Mouse (Mus musculus): ENCODE data around the gene Fdx1. TPM values are rescaled to one million over a fixed set of nuclear protein-coding genes. Genes with fewer than 3 reads are reported as not detected.

Gene Fdx1
- polyA plus RNA-seq, 1 experiment from 2014 or later: 42.1 TPM

- Histone ChIP-seq H3K36me3 (ENCODE audit: control insufficient read depth, insufficient read depth, low read length) (no peaks in the 10 kb centered on the region), H3K27ac (ENCODE audit: low read depth, low read length) (no peak overlapping the region), H3K9me3 (ENCODE audit: control insufficient read depth, low read length) (no peaks in the 10 kb centered on the region), H3K9ac (replicated peaks; ENCODE audit: low read depth, low read length) (no peak overlapping the region), H3K4me3 (ENCODE audit: low read depth, low read length) (no peak overlapping the region), H3K4me2 (ENCODE audit: low read depth, low read length) (no peak overlapping the region), H3K4me1 (ENCODE audit: control insufficient read depth, insufficient read depth, low read length) (no peaks in the 10 kb centered on the region), H3K27me3 (ENCODE audit: control insufficient read depth, insufficient read depth, low read length) (no peaks in the 10 kb centered on the region)
- no peak for ATAC-seq (ENCODE audit: low read depth)
- WGBS: 81% methylated on average over 4 of the region's 4 CpGs
Observed at GRCm38 (mm10) chr9:51974871-51975270, 11.5 kb upstream of the Fdx1 start.

GRCm38 (mm10) chr9:51973846-51974245 is 10.5 kb upstream of the Fdx1 start:
- Histone ChIP-seq H3K4me2 (ENCODE audit: low read depth, low read length) (no peak overlapping the region), H3K27me3 (ENCODE audit: control insufficient read depth, insufficient read depth, low read length) (no peaks in the 10 kb centered on the region), H3K27ac (ENCODE audit: low read depth, low read length) (no peak overlapping the region), H3K36me3 (ENCODE audit: control insufficient read depth, insufficient read depth, low read length) (no peaks in the 10 kb centered on the region), H3K4me3 (ENCODE audit: low read depth, low read length) (no peak overlapping the region), H3K9me3 (ENCODE audit: control insufficient read depth, low read length) (no peaks in the 10 kb centered on the region), H3K4me1 (ENCODE audit: control insufficient read depth, insufficient read depth, low read length) (no peaks in the 10 kb centered on the region), H3K9ac (replicated peaks; ENCODE audit: low read depth, low read length) (no peak overlapping the region)
- no peak for ATAC-seq (ENCODE audit: low read depth)
- WGBS: 54% methylated on average over 3 of the region's 3 CpGs

GRCm38 (mm10) chr9:51966373-51966772 is 3.0 kb upstream of the Fdx1 start:
- Histone ChIP-seq H3K36me3 (ENCODE audit: control insufficient read depth, insufficient read depth, low read length) (no peaks in the 10 kb centered on the region), H3K4me1 (ENCODE audit: control insufficient read depth, insufficient read depth, low read length) (peaks cover 10% of the 10 kb centered on the region; the same call in 1 of the 2 replicates), H3K27ac (ENCODE audit: low read depth, low read length) (no peak overlapping the region), H3K27me3 (ENCODE audit: control insufficient read depth, insufficient read depth, low read length) (no peaks in the 10 kb centered on the region), H3K9ac (replicated peaks; ENCODE audit: low read depth, low read length) (no peak overlapping the region), H3K4me3 (ENCODE audit: low read depth, low read length) (no peak overlapping the region), H3K9me3 (ENCODE audit: control insufficient read depth, low read length) (no peaks in the 10 kb centered on the region), H3K4me2 (ENCODE audit: low read depth, low read length) (no peak overlapping the region)
- no peak for ATAC-seq (ENCODE audit: low read depth)

GRCm38 (mm10) chr9:51964110-51964509 is 754 bp upstream of the Fdx1 start:
- no peak for ATAC-seq (ENCODE audit: low read depth)
- Histone ChIP-seq H3K4me2 (ENCODE audit: low read depth, low read length) (no peak overlapping the region), H3K36me3 (ENCODE audit: control insufficient read depth, insufficient read depth, low read length) (no peaks in the 10 kb centered on the region), H3K4me1 (ENCODE audit: control insufficient read depth, insufficient read depth, low read length) (peaks cover 18% of the 10 kb centered on the region; the same call in 1 of the 2 replicates), H3K27me3 (ENCODE audit: control insufficient read depth, insufficient read depth, low read length) (no peaks in the 10 kb centered on the region), H3K9me3 (ENCODE audit: control insufficient read depth, low read length) (no peaks in the 10 kb centered on the region), H3K9ac (replicated peaks; ENCODE audit: low read depth, low read length) (no peak overlapping the region), H3K27ac (ENCODE audit: low read depth, low read length) (no peak overlapping the region), H3K4me3 (ENCODE audit: low read depth, low read length) (no peak overlapping the region)
- WGBS: 75% methylated on average over 6 of the region's 6 CpGs

GRCm38 (mm10) chr9:51961190-51961909 is 2.0 kb downstream of the Fdx1 start:
- H3K9ac ChIP-seq (replicated peaks; ENCODE audit: low read depth, low read length): no peak overlapping the region
- H3K27me3 ChIP-seq (ENCODE audit: control insufficient read depth, insufficient read depth, low read length): no peaks in the 10 kb centered on the region
- no peak overlapping the region for H3K4me3 ChIP-seq (ENCODE audit: low read depth, low read length)
- no peak overlapping the region for H3K4me2 ChIP-seq (ENCODE audit: low read depth, low read length)
- no peaks in the 10 kb centered on the region for H3K9me3 ChIP-seq (ENCODE audit: control insufficient read depth, low read length)
- peaks cover 18% of the 10 kb centered on the region; the same call in 1 of the 2 replicates for H3K4me1 ChIP-seq (ENCODE audit: control insufficient read depth, insufficient read depth, low read length)
- H3K36me3 ChIP-seq (ENCODE audit: control insufficient read depth, insufficient read depth, low read length): no peaks in the 10 kb centered on the region; the same call in 1 of the 2 replicates
- no peak for ATAC-seq (ENCODE audit: low read depth)
- 54% methylated on average over 6 of the region's 6 CpGs for WGBS
- H3K27ac ChIP-seq (ENCODE audit: low read depth, low read length): no peak overlapping the region

GRCm38 (mm10) chr9:51960331-51960730 is 3.0 kb downstream of the Fdx1 start:
- H3K4me3 ChIP-seq (ENCODE audit: low read depth, low read length): no peak overlapping the region
- no peak overlapping the region for H3K9ac ChIP-seq (replicated peaks; ENCODE audit: low read depth, low read length)
- 87% methylated on average over 2 of the region's 2 CpGs for WGBS
- no peak overlapping the region for H3K4me2 ChIP-seq (ENCODE audit: low read depth, low read length)
- peaks cover 5% of the 10 kb centered on the region; the same call in 1 of the 2 replicates for H3K36me3 ChIP-seq (ENCODE audit: control insufficient read depth, insufficient read depth, low read length)
- H3K27ac ChIP-seq (ENCODE audit: low read depth, low read length): no peak overlapping the region
- no peaks in the 10 kb centered on the region for H3K9me3 ChIP-seq (ENCODE audit: control insufficient read depth, low read length)
- no peaks in the 10 kb centered on the region for H3K27me3 ChIP-seq (ENCODE audit: control insufficient read depth, insufficient read depth, low read length)
- no peak for ATAC-seq (ENCODE audit: low read depth)
- peaks cover 18% of the 10 kb centered on the region; the same call in 1 of the 2 replicates for H3K4me1 ChIP-seq (ENCODE audit: control insufficient read depth, insufficient read depth, low read length)

GRCm38 (mm10) chr9:51958981-51959380 is 4.4 kb downstream of the Fdx1 start:
- no peak overlapping the region for H3K27ac ChIP-seq (ENCODE audit: low read depth, low read length)
- no peak for ATAC-seq (ENCODE audit: low read depth)
- no peaks in the 10 kb centered on the region for H3K27me3 ChIP-seq (ENCODE audit: control insufficient read depth, insufficient read depth, low read length)
- peaks cover 5% of the 10 kb centered on the region; the same call in 1 of the 2 replicates for H3K36me3 ChIP-seq (ENCODE audit: control insufficient read depth, insufficient read depth, low read length)
- H3K9ac ChIP-seq (replicated peaks; ENCODE audit: low read depth, low read length): no peak overlapping the region
- H3K9me3 ChIP-seq (ENCODE audit: control insufficient read depth, low read length): no peaks in the 10 kb centered on the region
- peaks cover 18% of the 10 kb centered on the region; the same call in 1 of the 2 replicates for H3K4me1 ChIP-seq (ENCODE audit: control insufficient read depth, insufficient read depth, low read length)
- no peak overlapping the region for H3K4me2 ChIP-seq (ENCODE audit: low read depth, low read length)
- H3K4me3 ChIP-seq (ENCODE audit: low read depth, low read length): no peak overlapping the region

- H3K27me3 ChIP-seq (ENCODE audit: control insufficient read depth, insufficient read depth, low read length): no peaks in the 10 kb centered on the region
- ATAC-seq (ENCODE audit: low read depth): no peak
- whole genome bisulfite sequencing: 92% methylated on average over 8 of the region's 8 CpGs
- H3K4me3 ChIP-seq (ENCODE audit: low read depth, low read length): no peak overlapping the region
- peaks cover 13% of the 10 kb centered on the region; the same call in 1 of the 2 replicates for H3K4me1 ChIP-seq (ENCODE audit: control insufficient read depth, insufficient read depth, low read length)
- H3K36me3 ChIP-seq (ENCODE audit: control insufficient read depth, insufficient read depth, low read length): peaks cover 5% of the 10 kb centered on the region; the same call in 1 of the 2 replicates
- no peaks in the 10 kb centered on the region for H3K9me3 ChIP-seq (ENCODE audit: control insufficient read depth, low read length)
- H3K27ac ChIP-seq (ENCODE audit: low read depth, low read length): no peak overlapping the region
- no peak overlapping the region for H3K9ac ChIP-seq (replicated peaks; ENCODE audit: low read depth, low read length)
- no peak overlapping the region for H3K4me2 ChIP-seq (ENCODE audit: low read depth, low read length)
Observed at GRCm38 (mm10) chr9:51957025-51957424, 6.3 kb downstream of the Fdx1 start.

- H3K9me3 ChIP-seq (ENCODE audit: control insufficient read depth, low read length): no peaks in the 10 kb centered on the region
- H3K4me2 ChIP-seq (ENCODE audit: low read depth, low read length): no peak overlapping the region
- no peak overlapping the region for H3K9ac ChIP-seq (replicated peaks; ENCODE audit: low read depth, low read length)
- ATAC-seq (ENCODE audit: low read depth): no peak
- H3K36me3 ChIP-seq (ENCODE audit: control insufficient read depth, insufficient read depth, low read length): peaks cover 5% of the 10 kb centered on the region; the same call in 1 of the 2 replicates
- 88% methylated on average over 2 of the region's 2 CpGs for WGBS
- H3K4me3 ChIP-seq (ENCODE audit: low read depth, low read length): no peak overlapping the region
- peaks cover 8% of the 10 kb centered on the region; the same call in 1 of the 2 replicates for H3K4me1 ChIP-seq (ENCODE audit: control insufficient read depth, insufficient read depth, low read length)
- H3K27ac ChIP-seq (ENCODE audit: low read depth, low read length): no peak overlapping the region
- no peaks in the 10 kb centered on the region for H3K27me3 ChIP-seq (ENCODE audit: control insufficient read depth, insufficient read depth, low read length)
Observed at GRCm38 (mm10) chr9:51956484-51956883, 6.9 kb downstream of the Fdx1 start.

Measured in neural tube, embryonic 14.5 days (tissue).